9 mouse cellular contexts compared by ENCODE assay signal in genomic region chr4:45819208-45819931, GRCm38 (mm10). TPM values are rescaled to one million over a fixed set of nuclear protein-coding genes. Genes with fewer than 3 reads are reported as not detected.
DNase-seq lines count a peak whose midpoint lies in the region; ATAC-seq and TF ChIP-seq lines count a peak whose summit lies in the region.
"Had no signal": no experiment of that assay in that cellular context is flagged by ENCODE, and none has a peak within 500 bp of the region (broad histone marks: within the 10 kb centered on the region; RNA-seq: fewer than 3 reads in every experiment).

No protein-coding gene starts in this region.

- peak overlapping the region; percentile 26 for H3K4me3 ChIP-seq in forebrain, embryonic 13.5 days
- H3K4me3 ChIP-seq in hindbrain, embryonic 10.5 days, result peak overlapping the region; percentile 39
- no peak overlapping the region for H3K4me3 ChIP-seq in liver, embryonic 11.5 days (ENCODE audit: low read depth, low read length)
- peak overlapping the region; percentile 10; the same call in 1 of the 2 replicates for H3K4me3 ChIP-seq in midbrain, postnatal 0 days (ENCODE audit: low read depth, low read length)
- H3K4me3 ChIP-seq in cerebellum, adult 2 months (replicated peaks; ENCODE audit: insufficient read depth, low read depth, low read length), result no peak overlapping the region
- H3K4me3 ChIP-seq: myocyte had no signal

- TF ChIP-seq POLR2A in cerebellum, adult 2 months (IDR thresholded peaks at IDR 0.05; ENCODE audit: borderline replicate concordance, insufficient read depth, low read length), result no peak

- H3K27me3 ChIP-seq in forebrain, embryonic 13.5 days, result no peaks in the 10 kb centered on the region
- peaks cover 28% of the 10 kb centered on the region for H3K27me3 ChIP-seq in hindbrain, embryonic 10.5 days (ENCODE audit: insufficient read depth, poor library complexity, severe bottlenecking)
- peaks cover 21% of the 10 kb centered on the region for H3K27me3 ChIP-seq in liver, embryonic 11.5 days (replicated peaks; ENCODE audit: control insufficient read depth, insufficient read depth, low read length)
- H3K27me3 ChIP-seq in midbrain, postnatal 0 days (ENCODE audit: insufficient read depth, low read length), result no peaks in the 10 kb centered on the region
- peaks cover 3% of the 10 kb centered on the region; the same call in 1 of the 2 replicates for H3K27me3 ChIP-seq in cerebellum, adult 2 months (ENCODE audit: control insufficient read depth, insufficient read depth, low read length)

- WGBS in forebrain, embryonic 13.5 days, result 2% methylated on average over 17 of the region's 17 CpGs
- 1% methylated on average over 17 of the region's 17 CpGs for WGBS in hindbrain, embryonic 10.5 days
- 6% methylated on average over 17 of the region's 17 CpGs for WGBS in liver, embryonic 11.5 days
- WGBS in midbrain, postnatal 0 days, result 3% methylated on average over 17 of the region's 17 CpGs
- 7% methylated on average over 17 of the region's 17 CpGs for WGBS in cerebellum, adult 2 months

- H3K27ac ChIP-seq in forebrain, embryonic 13.5 days, result peak overlapping the region; percentile 99
- peak overlapping the region; percentile 92 for H3K27ac ChIP-seq in hindbrain, embryonic 10.5 days
- no peak overlapping the region for H3K27ac ChIP-seq in liver, embryonic 11.5 days (ENCODE audit: low read depth, low read length)
- peak overlapping the region; percentile 44 for H3K27ac ChIP-seq in midbrain, postnatal 0 days (ENCODE audit: low read depth, low read length)
- no peak overlapping the region for H3K27ac ChIP-seq in cerebellum, adult 2 months (ENCODE audit: insufficient read depth, low read length)

- H3K4me1 ChIP-seq in forebrain, embryonic 13.5 days, result peaks cover 90% of the 10 kb centered on the region
- peaks cover 90% of the 10 kb centered on the region for H3K4me1 ChIP-seq in hindbrain, embryonic 10.5 days (replicated peaks)
- H3K4me1 ChIP-seq in liver, embryonic 11.5 days (replicated peaks; ENCODE audit: control insufficient read depth, insufficient read depth, low read length), result peaks cover 8% of the 10 kb centered on the region
- peaks cover 14% of the 10 kb centered on the region for H3K4me1 ChIP-seq in midbrain, postnatal 0 days (ENCODE audit: insufficient read depth, low read length)
- H3K4me1 ChIP-seq in cerebellum, adult 2 months (ENCODE audit: control insufficient read depth, insufficient read depth, low read length), result no peaks in the 10 kb centered on the region

- no peaks in the 10 kb centered on the region for H3K9me3 ChIP-seq in forebrain, embryonic 13.5 days (replicated peaks)
- no peaks in the 10 kb centered on the region for H3K9me3 ChIP-seq in hindbrain, embryonic 10.5 days
- no peaks in the 10 kb centered on the region for H3K9me3 ChIP-seq in liver, embryonic 11.5 days (ENCODE audit: control insufficient read depth, low read length)
- no peaks in the 10 kb centered on the region for H3K9me3 ChIP-seq in midbrain, postnatal 0 days (ENCODE audit: low read length)

- TF ChIP-seq CTCF in midbrain, postnatal 0 days (IDR thresholded peaks at IDR 0.05), result no peak
- no peak for TF ChIP-seq CTCF in cerebellum, adult 2 months (IDR thresholded peaks at IDR 0.05; ENCODE audit: borderline replicate concordance, insufficient read depth, low read depth, low read length)

- peaks cover 35% of the 10 kb centered on the region for H3K36me3 ChIP-seq in forebrain, embryonic 13.5 days (ENCODE audit: poor library complexity, severe bottlenecking)
- peaks cover 14% of the 10 kb centered on the region for H3K36me3 ChIP-seq in hindbrain, embryonic 10.5 days
- no peaks in the 10 kb centered on the region for H3K36me3 ChIP-seq in liver, embryonic 11.5 days (ENCODE audit: control insufficient read depth, insufficient read depth, low read length)
- no peaks in the 10 kb centered on the region for H3K36me3 ChIP-seq in midbrain, postnatal 0 days (ENCODE audit: insufficient read depth, low read length)

- H3K9ac ChIP-seq in forebrain, embryonic 13.5 days, result peak overlapping the region; percentile 67
- no peak overlapping the region for H3K9ac ChIP-seq in liver, embryonic 11.5 days (ENCODE audit: low read depth, low read length)
- 0 out of 2 replicates have a peak overlapping the region, but pooled peaks have one; percentile 24 for H3K9ac ChIP-seq in midbrain, postnatal 0 days (replicated peaks; ENCODE audit: low read length, poor library complexity, severe bottlenecking)

- peak; percentile 79 for ATAC-seq in forebrain, embryonic 13.5 days
- no peak; the same call in 1 of the 2 replicates for ATAC-seq in liver, embryonic 11.5 days (replicated peaks; ENCODE audit: low FRiP score)
- ATAC-seq in midbrain, postnatal 0 days (ENCODE audit: low FRiP score), result peak; percentile 17; the same call in 1 of the 2 replicates

- DNase-seq in left cerebral cortex, adult 18-20 months (ENCODE audit: low spot score in 2 of 2), result peak; percentile 18 to 48
- no peak for DNase-seq in left cerebral cortex, adult 11 months (ENCODE audit: low spot score)
- DNase-seq in hindbrain, embryonic 10.5 days (ENCODE audit: low spot score), result peak; percentile 74
- DNase-seq in liver, embryonic 11.5 days (ENCODE audit: low spot score), result peak; percentile 44
- peak; percentile 89 for DNase-seq in midbrain, postnatal 0 days (ENCODE audit: low spot score)
- no peak for DNase-seq in cerebellum, adult 2 months
- no peak for DNase-seq in gastrocnemius, adult 18-20 months (ENCODE audit: low spot score)

- H3K4me2 ChIP-seq in forebrain, embryonic 13.5 days, result peak overlapping the region; percentile 52
- peak overlapping the region; percentile 56 for H3K4me2 ChIP-seq in liver, embryonic 11.5 days
- peak overlapping the region; percentile 53 for H3K4me2 ChIP-seq in midbrain, postnatal 0 days (ENCODE audit: low read depth, low read length, poor library complexity, severe bottlenecking)

RNA-seq across cellular contexts. Expression of gene Igfbpl1, which starts 7.4 kb away (rescaled TPM):
- under 1 TPM in 1 of 2 experiments, not detected in 1; 0.51 TPM for total RNA-seq in left cerebral cortex, adult 18-20 months (2021)
- polyA plus RNA-seq in forebrain, embryonic 13.5 days (2015; fragmentation: Nextera tagmentation; extraction: Ambion mirVana), result 78.5 and 86.8 TPM in 2 replicates
- polyA plus RNA-seq in hindbrain, embryonic 10.5 days (2016; fragmentation: Nextera tagmentation; extraction: Ambion mirVana), result 13.7 and 56.4 TPM in 2 replicates
- 0.26 and 0.40 TPM in 2 replicates for polyA plus RNA-seq in liver, embryonic 11.5 days (2014; fragmentation: Nextera tagmentation; extraction: Ambion mirVana)
- 36.5 and 51.6 TPM in 2 replicates for total RNA-seq in midbrain, postnatal 0 days (2014; rRNA removed)
- polyA plus RNA-seq in midbrain, postnatal 0 days (2015; fragmentation: Nextera tagmentation; extraction: Ambion mirVana), result 8.5 and 10.3 TPM in 2 replicates
- 0.38 and 0.51 TPM in 2 replicates for polyA plus RNA-seq in cerebellum, adult 2 months (2012; rRNA removed)
- not detected for total RNA-seq in gastrocnemius, adult 18-20 months (2021)
- polyA plus RNA-seq: myocyte had no signal

RNA-seq across cellular contexts. Expression of gene Aldh1b1, which starts 20.5 kb away (rescaled TPM):
- 1 to 10 TPM; 4.6 to 4.7 TPM for total RNA-seq in left cerebral cortex, adult 18-20 months (2021)
- polyA plus RNA-seq in forebrain, embryonic 13.5 days (2015; fragmentation: Nextera tagmentation; extraction: Ambion mirVana), result 14.7 and 17.6 TPM in 2 replicates
- polyA plus RNA-seq in hindbrain, embryonic 10.5 days (2016; fragmentation: Nextera tagmentation; extraction: Ambion mirVana), result 7.3 and 7.4 TPM in 2 replicates
- polyA plus RNA-seq in liver, embryonic 11.5 days (2014; fragmentation: Nextera tagmentation; extraction: Ambion mirVana), result 10.5 and 13.0 TPM in 2 replicates
- total RNA-seq in midbrain, postnatal 0 days (2014; rRNA removed), result 17.6 and 20.3 TPM in 2 replicates
- polyA plus RNA-seq in midbrain, postnatal 0 days (2015; fragmentation: Nextera tagmentation; extraction: Ambion mirVana), result 22.6 and 23.6 TPM in 2 replicates
- polyA plus RNA-seq in cerebellum, adult 2 months (2012; rRNA removed), result 2.7 and 2.8 TPM in 2 replicates
- total RNA-seq in gastrocnemius, adult 18-20 months (2021), result under 1 TPM; 0.50 to 0.64 TPM

RNA-seq across cellular contexts. Expression of gene Stra6l, which starts 29.1 kb away (rescaled TPM):
- under 1 TPM in 1 of 2 experiments, not detected in 1; 0.07 TPM for total RNA-seq in left cerebral cortex, adult 18-20 months (2021)
- 1.1 and 1.5 TPM in 2 replicates for polyA plus RNA-seq in forebrain, embryonic 13.5 days (2015; fragmentation: Nextera tagmentation; extraction: Ambion mirVana)
- 0.29 and 0.54 TPM in 2 replicates for polyA plus RNA-seq in hindbrain, embryonic 10.5 days (2016; fragmentation: Nextera tagmentation; extraction: Ambion mirVana)
- polyA plus RNA-seq in liver, embryonic 11.5 days (2014; fragmentation: Nextera tagmentation; extraction: Ambion mirVana), result 2.5 and 3.1 TPM in 2 replicates
- total RNA-seq in midbrain, postnatal 0 days (2014; rRNA removed), result 0.71 and 1.4 TPM in 2 replicates
- 0.46 and 0.56 TPM in 2 replicates for polyA plus RNA-seq in midbrain, postnatal 0 days (2015; fragmentation: Nextera tagmentation; extraction: Ambion mirVana)
- polyA plus RNA-seq in cerebellum, adult 2 months (2012; rRNA removed), result 0.03 and 0.05 TPM in 2 replicates
- total RNA-seq in gastrocnemius, adult 18-20 months (2021), result not detected
- polyA plus RNA-seq: myocyte had no signal

Comparison
In these comparisons a context has a peak if more than half of its experiments do, and no peak if none do; other contexts are left out.
1. DNase-seq: peak in left cerebral cortex, adult 18-20 months (2 of 2), hindbrain, embryonic 10.5 days (single experiment), liver, embryonic 11.5 days (single experiment) and midbrain, postnatal 0 days (single experiment); none in left cerebral cortex, adult 11 months (single experiment), cerebellum, adult 2 months (0 of 2) and gastrocnemius, adult 18-20 months (single experiment).
2. H3K27ac ChIP-seq: peak in forebrain, embryonic 13.5 days (single experiment), hindbrain, embryonic 10.5 days (single experiment) and midbrain, postnatal 0 days (single experiment); none in liver, embryonic 11.5 days (single experiment) and cerebellum, adult 2 months (single experiment).
3. H3K4me3 ChIP-seq: peak in forebrain, embryonic 13.5 days (single experiment), hindbrain, embryonic 10.5 days (single experiment) and midbrain, postnatal 0 days (single experiment); none in liver, embryonic 11.5 days (single experiment) and cerebellum, adult 2 months (single experiment).
4. Peak in every context shown above with its lines, with median percentiles within 50 percentile points of each other: H3K4me2 ChIP-seq.